Mouse (Mus musculus): ENCODE results near the gene Zfp114.

Gene Zfp114

GRCm38 (mm10) chr7:24174618-24175336 is at the start of gene Zfp114:
Gene Zfp114 (plus strand): TSS chr7:24175060.
- DNase-seq (ENCODE audit: extremely low spot score, low spot score): peak; percentile 83

GRCm38 (mm10) chr7:24133425-24133995 is 41.4 kb upstream of the Zfp114 start:
- DNase-seq (ENCODE audit: extremely low spot score, low spot score): no peak

DNA sequence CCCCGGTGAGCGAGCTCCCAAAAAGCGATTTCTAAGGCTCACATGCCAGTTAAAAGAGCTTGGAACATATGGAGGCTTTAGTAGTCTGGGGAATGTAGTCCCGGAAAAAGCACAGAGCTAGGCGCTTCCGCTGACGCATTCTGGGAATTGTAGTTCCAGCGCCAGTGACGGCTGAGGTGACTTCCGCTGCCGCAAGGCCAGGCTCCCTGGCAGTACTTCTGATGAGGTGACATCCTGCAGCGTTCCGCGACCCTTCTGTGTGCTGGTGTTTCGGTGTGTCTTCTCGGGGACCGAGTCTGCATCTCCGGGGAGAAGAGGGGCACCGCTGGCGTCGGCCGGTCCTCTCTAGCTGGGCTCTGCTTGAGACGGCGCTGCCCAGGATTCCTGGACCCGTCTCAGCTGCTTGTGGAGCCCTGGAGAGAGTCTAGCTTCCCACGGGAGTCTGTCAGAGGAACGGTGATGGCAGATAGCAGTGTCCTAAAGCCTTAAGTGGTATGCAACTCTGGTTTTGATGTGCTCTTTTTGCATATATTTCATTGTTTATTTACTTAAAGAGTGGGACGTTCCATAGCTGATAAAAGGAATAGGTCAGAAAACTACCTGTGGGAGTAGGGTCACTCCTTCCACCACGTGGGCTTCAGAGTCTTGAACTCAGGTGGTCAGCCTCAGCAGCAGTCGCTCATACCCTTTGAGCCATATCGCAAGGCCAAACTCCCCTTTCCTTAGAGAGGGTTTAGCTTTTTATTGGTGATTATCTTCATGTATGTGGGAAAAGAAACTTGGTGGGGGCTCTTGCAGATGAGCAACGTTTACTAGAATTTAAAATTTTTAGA is 40.6 kb upstream of the Zfp114 start, which contains the start of gene Zfp235:
TSS of gene Zfp235 (plus strand) at position 174 of the 833 bp plus-strand sequence.
- DNase-seq (ENCODE audit: extremely low spot score, low spot score): peak; percentile 81

GRCm38 (mm10) chr7:24142566-24142965 is 32.3 kb upstream of the Zfp114 start:
- DNase-seq (ENCODE audit: extremely low spot score, low spot score): peak; percentile 9

- peak; percentile 10 for DNase-seq (ENCODE audit: extremely low spot score, low spot score)
Measured at GRCm38 (mm10) chr7:24153272-24153671, 21.6 kb upstream of the Zfp114 start.

DNA sequence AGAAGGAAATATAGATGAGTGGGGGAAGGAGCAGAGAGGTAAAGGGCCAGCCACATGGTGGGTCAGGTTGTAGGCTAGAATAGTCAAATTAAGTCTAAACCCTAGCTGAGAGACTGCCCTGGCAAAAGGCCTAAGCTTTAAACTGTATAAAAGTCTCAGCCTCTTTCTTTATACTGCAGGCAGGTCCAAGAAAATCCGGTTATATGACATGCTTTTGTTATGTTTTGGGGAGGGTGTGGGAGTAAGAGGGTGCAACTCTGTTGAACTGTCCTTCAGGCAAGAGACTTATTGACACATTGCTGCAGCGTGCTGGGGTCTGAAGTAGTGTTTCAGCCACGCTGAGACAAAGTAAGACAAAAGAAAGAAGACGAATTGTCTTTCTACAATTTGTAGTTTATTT is 2.7 kb upstream of the Zfp114 start:
- DNase-seq (ENCODE audit: extremely low spot score, low spot score): no peak

- no peak for DNase-seq (ENCODE audit: extremely low spot score, low spot score)
Measured at GRCm38 (mm10) chr7:24175337-24175711, 464 bp downstream of the Zfp114 start.

GRCm38 (mm10) chr7:24187611-24188010 is 12.8 kb downstream of the Zfp114 start:
- peak; percentile 4 for DNase-seq (ENCODE audit: extremely low spot score, low spot score)

DNA sequence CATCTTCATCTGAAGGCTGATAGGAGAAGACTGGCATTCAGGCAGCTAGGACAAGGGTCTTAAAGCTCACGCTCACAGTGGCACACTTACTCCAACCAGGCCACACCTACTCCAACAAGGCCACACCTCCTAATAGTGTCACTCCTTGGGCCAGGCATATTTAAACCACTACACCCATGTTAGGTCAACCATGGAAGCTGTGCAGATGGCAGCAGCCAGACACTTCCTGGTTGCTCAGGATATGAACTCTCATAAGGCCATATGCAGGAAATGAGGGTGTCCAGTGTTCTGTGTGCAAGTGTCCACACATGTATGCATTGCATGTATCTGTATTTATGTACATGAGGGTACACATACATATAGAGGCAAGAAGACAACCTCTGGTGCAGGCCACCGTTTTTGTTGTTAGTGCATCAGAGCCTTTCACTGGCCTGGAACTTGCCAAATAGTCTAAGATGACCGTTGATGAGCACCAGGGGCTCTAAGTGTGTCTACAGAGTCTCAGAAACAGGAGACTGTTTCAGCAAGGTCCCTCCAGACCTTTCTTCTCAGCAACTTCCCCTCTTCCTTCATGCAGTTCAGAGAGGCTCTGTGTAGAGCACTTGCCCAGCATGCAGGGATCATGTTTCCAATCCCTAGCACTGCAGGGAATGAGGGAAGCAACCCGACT is 14.2 kb downstream of the Zfp114 start:
- DNase-seq (ENCODE audit: extremely low spot score, low spot score): no peak

- no peak for DNase-seq (ENCODE audit: extremely low spot score, low spot score)
Measured at GRCm38 (mm10) chr7:24189571-24189944, 14.7 kb downstream of the Zfp114 start.

- no peak for DNase-seq (ENCODE audit: extremely low spot score, low spot score)
Measured at GRCm38 (mm10) chr7:24191361-24191760, 16.5 kb downstream of the Zfp114 start.

DNA sequence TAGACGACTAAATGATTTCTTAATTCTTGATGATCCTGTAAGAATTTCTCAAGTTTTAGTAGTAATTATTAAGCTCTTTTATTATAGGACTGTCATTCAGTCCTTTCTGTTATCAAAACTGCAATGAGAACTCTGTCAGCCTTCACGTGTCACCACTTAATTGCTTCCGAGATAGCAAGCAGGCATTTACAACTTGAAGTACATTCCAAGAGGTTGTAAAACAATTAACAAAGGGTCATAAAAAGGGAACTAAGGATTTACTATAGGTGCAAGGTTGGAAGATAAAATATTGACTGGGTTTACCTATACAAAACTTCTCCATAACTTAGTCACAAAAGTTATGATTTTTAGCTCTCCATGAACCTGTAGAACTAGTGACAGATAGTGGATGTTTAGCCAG is 18.3 kb downstream of the Zfp114 start:
- DNase-seq (ENCODE audit: extremely low spot score, low spot score): no peak

DNA sequence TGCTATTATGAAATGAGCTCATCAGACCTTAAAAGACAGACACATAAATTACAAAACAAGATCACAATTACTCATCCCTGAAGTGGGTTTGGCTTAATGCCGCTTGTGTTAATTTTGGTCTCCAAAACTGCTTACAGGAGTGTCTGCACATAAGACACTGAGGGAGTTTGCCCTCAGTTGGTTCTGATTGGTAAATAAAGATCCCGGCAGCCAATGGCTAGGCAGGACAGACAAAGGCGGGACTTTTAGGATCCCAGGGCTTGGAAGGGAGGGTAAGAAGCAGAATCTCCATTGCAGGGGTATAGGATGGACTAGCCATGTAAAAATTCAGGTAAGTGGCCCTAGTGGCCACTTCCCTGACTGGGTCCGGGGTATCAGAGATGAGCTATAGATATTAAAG is 22.1 kb downstream of the Zfp114 start:
- no peak for DNase-seq (ENCODE audit: extremely low spot score, low spot score)

- DNase-seq (ENCODE audit: extremely low spot score, low spot score): peak; percentile 73
Measured at GRCm38 (mm10) chr7:24207488-24208261, 32.8 kb downstream of the Zfp114 start.

DNA sequence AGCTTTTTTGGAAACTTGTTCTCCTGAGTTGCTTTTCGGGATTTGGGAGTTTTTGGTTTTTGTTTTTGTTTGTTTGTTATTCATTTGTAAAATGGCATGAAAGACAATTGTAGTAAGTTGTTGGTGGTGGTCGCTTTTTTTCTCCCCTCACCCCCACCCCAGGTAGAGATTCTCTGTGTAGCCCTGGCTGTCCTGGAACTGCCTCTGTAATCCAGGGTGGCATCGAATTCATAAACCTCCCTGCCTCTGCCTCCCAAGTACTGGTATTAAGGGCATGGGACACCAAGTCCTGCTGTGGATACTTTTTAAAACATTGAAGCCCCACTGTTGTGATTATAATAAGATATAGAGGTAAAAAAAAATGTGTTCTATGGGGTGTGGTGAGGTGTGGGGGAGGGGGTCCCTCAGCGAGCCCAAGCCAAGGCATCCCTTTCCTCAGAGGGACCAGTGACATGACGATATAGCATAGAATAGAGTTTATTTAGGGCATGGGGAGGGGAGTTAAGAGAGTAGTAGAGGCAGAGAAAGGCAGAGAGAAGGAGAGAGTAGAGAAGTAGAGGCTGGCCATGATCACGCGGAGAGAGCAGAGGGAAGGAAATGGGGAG is 33.5 kb downstream of the Zfp114 start:
- no peak for DNase-seq (ENCODE audit: extremely low spot score, low spot score)

DNA sequence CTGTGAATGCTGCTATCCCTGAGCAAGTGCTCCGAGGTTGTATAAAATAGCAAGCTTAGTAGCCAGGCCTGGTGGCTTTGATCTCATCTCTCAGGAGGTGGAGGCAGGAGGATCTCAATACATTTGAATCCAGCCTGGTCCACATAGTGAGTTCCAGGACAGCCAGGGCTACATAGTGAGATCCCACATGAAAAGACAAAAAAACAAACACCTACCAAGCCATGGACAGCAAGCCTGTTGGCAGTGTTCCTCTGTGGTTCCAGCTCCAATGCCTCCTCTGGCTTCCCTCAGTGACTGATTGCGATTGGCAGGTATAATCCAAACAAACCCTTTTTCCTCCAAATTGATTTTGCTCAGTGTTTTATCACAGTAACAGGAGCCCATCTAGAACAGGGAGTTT is 35.4 kb downstream of the Zfp114 start:
- DNase-seq (ENCODE audit: extremely low spot score, low spot score): no peak

GRCm38 (mm10) chr7:24211343-24211742 is 36.5 kb downstream of the Zfp114 start, which contains the start of gene Zfp111:
Gene Zfp111 (minus strand): TSS chr7:24211443.
- no peak for DNase-seq (ENCODE audit: extremely low spot score, low spot score)
